Mouse (Mus musculus) limb, embryonic 11.5 days (tissue): ENCODE data around the gene Tnfaip2. TPM values are rescaled to one million over a fixed set of nuclear protein-coding genes. Genes with fewer than 3 reads are reported as not detected.

Experiments used
- ATAC-seq: fragments of 200-750 bp; cut with Nextera tagmentation; 2 replicates; pipeline ENCODE4 v1.8.0; 2017; ENCODE audit warnings: low read depth; ENCODE audit not compliant: insufficient number of reproducible peaks, low FRiP score, low TSS enrichment
- DNase-seq: peaks from one replicate; pipeline ENCODE4 v3.0.0-alpha.2; 2015; ENCODE audit warnings: low spot score
- H3K27ac ChIP-seq: fragments of 300-500 bp; sonication (generic); replicated peaks from 2 replicates; pipeline ENCODE4 v1.5.1; 2014; ENCODE audit warnings: low read depth, mild to moderate bottlenecking, low read length
- H3K27me3 ChIP-seq: fragments of 300-500 bp; sonication (generic); 2 replicates; pipeline ENCODE4 v1.6.1; 2014; ENCODE audit warnings: mild to moderate bottlenecking, low read length, mixed read lengths; ENCODE audit not compliant: control insufficient read depth, insufficient read depth
- H3K36me3 ChIP-seq: fragments of 300-500 bp; sonication (generic); 2 replicates; pipeline ENCODE4 v1.6.1; 2014; ENCODE audit warnings: mild to moderate bottlenecking, low read length, moderate library complexity, mixed read lengths; ENCODE audit not compliant: control insufficient read depth, insufficient read depth
- H3K4me1 ChIP-seq: fragments of 300-500 bp; sonication (generic); 2 replicates; pipeline ENCODE4 v1.6.1; 2014; ENCODE audit warnings: low read length, mixed read lengths; ENCODE audit not compliant: control insufficient read depth, insufficient read depth
- H3K4me2 ChIP-seq: fragments of 300-500 bp; sonication (generic); 2 replicates; pipeline ENCODE4 v1.6.1; 2014; ENCODE audit warnings: low read depth, mild to moderate bottlenecking, moderate library complexity; ENCODE audit not compliant: severe bottlenecking
- H3K4me3 ChIP-seq: fragments of 300-500 bp; sonication (generic); 2 replicates; pipeline ENCODE4 v1.5.1; 2014; ENCODE audit warnings: low read depth, low read length
- H3K9ac ChIP-seq: fragments of 300-500 bp; sonication (generic); 2 replicates; pipeline ENCODE4 v1.6.1; 2014; ENCODE audit warnings: mild to moderate bottlenecking, low read length
- H3K9me3 ChIP-seq: fragments of 300-500 bp; sonication (generic); 2 replicates; pipeline ENCODE4 v1.6.1; 2016; ENCODE audit warnings: low read length; ENCODE audit not compliant: control insufficient read depth
- WGBS: fragments of 180-500 bp; shearing (Covaris S2); extraction: QIAGEN DNeasy Blood & Tissue Kit; methylation state at CpG from one replicate; pipeline ENCODE4 v1.1.7; 2014; 5-methylcytosine and 5-hydroxymethylcytosine counted together
- polyA plus RNA-seq: library from polyadenylated mRNA; unstranded; fragments of >200 nt; fragmentation: Nextera tagmentation; extraction: Ambion mirVana; gene quantifications from 2 replicates; pipeline ENCODE4 v1.2.1, GENCODE M21; 2014

The Tnfaip2 gene
- polyA plus RNA-seq, 1 experiment from 2014 or later = 3.1 TPM

DNA sequence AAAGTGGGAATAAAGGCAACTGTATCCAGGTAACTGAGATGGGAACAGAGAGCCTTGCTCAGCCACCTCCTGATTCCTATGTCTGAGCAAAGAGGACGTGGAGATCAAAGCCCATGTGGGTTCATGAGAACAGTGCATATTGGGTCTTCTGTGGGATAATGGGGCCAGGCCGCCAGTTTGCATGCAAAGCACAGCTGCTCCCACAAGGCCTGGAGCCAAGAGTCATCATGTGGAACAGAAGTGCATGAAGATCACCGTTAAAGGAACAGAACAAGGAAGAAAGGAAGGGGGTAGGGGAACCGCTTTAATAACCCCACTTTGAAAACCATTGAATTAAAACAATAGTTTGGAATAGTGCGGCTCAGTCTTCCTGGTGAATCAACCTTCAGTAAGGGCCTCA is 30.6 kb downstream of the Tnfaip2 start:
- H3K27me3 ChIP-seq = no peaks in the 10 kb centered on the region
- no peak for DNase-seq
- H3K27ac ChIP-seq = no peak overlapping the region
- H3K36me3 ChIP-seq = no peaks in the 10 kb centered on the region
- no peak overlapping the region for H3K9ac ChIP-seq
- H3K4me1 ChIP-seq = 0 out of 2 replicates have a peak, but pooled peaks cover 3% of the 10 kb centered on the region
- H3K4me3 ChIP-seq = no peak overlapping the region
- ATAC-seq = no peak
- 83% methylated on average over 5 of the region's 5 CpGs for WGBS
- H3K9me3 ChIP-seq = no peaks in the 10 kb centered on the region
- H3K4me2 ChIP-seq = no peak overlapping the region

DNA sequence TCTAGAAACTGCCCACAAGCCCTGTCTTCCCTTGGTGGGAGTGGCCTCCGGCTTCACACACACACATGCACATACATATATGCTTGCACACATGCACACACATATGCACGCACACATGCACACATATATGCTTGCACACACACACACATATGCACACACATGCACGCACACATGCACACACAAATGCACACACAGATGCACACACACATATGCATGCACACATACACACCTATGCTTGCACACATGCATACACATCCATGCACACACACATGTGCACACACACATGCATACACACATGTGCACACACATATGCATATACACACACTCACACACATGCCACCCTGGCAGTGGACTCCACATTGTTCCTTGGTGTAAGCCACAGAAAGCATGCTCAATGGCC is 32.1 kb downstream of the Tnfaip2 start:
- no peak for DNase-seq
- Histone ChIP-seq H3K9ac (no peak overlapping the region), H3K4me1 (peaks cover 3% of the 10 kb centered on the region; the same call in 1 of the 2 replicates), H3K27ac (no peak overlapping the region), H3K4me3 (no peak overlapping the region), H3K27me3 (no peaks in the 10 kb centered on the region), H3K9me3 (no peaks in the 10 kb centered on the region), H3K36me3 (no peaks in the 10 kb centered on the region), H3K4me2 (no peak overlapping the region)
- 92% methylated on average over 3 of the region's 3 CpGs for WGBS
- ATAC-seq = no peak

DNA sequence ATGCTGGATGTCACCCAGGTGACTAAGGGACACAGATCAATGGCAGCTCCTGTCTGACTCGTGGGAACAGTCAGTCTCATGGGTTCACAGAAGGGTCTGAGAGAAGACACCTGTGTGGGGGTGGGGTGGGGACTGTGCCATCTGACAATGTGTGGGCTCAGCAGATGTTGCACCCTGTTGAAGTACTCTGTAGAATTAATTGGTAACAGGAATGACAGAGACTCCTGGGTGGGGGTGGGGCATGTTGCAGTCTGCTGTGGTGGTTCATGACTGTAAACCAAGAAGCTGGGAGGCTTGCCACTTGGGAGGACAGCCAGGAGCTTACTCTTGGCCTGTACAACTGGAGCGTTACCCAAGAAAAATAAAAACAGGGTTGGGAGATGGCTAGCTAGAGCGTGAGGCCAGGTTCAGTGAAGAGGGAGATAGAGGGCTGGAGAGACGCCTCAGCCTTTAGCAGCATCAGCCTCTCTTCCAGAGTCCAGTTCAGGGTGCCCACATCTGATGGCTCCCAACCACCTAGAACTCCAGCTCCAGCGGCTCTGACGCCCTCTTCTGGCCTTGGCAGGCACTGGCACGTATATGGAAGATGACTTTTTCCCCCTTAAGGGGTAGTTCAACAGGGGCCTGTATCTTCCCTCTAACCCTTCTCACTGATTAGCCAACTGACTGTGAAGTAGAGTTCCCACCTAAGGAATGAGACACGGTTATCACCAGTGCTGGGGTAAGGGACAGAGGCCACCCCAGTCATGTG is 32.8 kb downstream of the Tnfaip2 start:
- no peak overlapping the region for H3K4me2 ChIP-seq
- DNase-seq (no peak), ATAC-seq (no peak)
- no peaks in the 10 kb centered on the region for H3K9me3 ChIP-seq
- no peaks in the 10 kb centered on the region for H3K36me3 ChIP-seq
- no peak overlapping the region for H3K27ac ChIP-seq
- H3K4me3 ChIP-seq = no peak overlapping the region
- no peak overlapping the region for H3K9ac ChIP-seq
- H3K4me1 ChIP-seq = peaks cover 3% of the 10 kb centered on the region; the same call in 1 of the 2 replicates
- WGBS = 52% methylated on average over 8 of the region's 8 CpGs
- H3K27me3 ChIP-seq = no peaks in the 10 kb centered on the region

DNA sequence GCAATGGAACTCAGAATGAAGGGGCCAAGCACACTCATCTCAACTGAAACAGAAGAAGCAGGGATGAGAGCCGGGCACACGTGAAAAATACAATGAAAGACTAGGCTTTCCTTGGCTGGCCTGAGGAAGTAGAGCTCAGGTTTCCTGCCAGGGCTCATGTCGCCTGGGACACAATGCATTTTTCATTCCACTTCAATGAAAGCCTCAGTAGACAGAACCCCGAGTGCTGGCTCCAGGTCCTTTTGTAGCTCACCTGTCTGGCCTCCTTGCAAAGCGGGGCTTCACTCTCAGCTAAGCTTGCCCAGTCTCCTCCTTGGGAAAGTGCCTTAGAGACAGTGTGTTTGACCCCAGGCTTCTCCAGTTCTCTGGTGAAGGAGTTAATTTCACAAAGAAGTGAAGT is 36.7 kb downstream of the Tnfaip2 start:
- Histone ChIP-seq H3K27ac (no peak overlapping the region), H3K36me3 (no peaks in the 10 kb centered on the region), H3K9ac (no peak overlapping the region), H3K9me3 (no peaks in the 10 kb centered on the region), H3K27me3 (no peaks in the 10 kb centered on the region; the same call in 1 of the 2 replicates), H3K4me3 (no peak overlapping the region), H3K4me1 (peaks cover 3% of the 10 kb centered on the region; the same call in 1 of the 2 replicates), H3K4me2 (no peak overlapping the region)
- ATAC-seq (no peak), DNase-seq (no peak)
- 59% methylated on average over 5 of the region's 5 CpGs for WGBS

DNA sequence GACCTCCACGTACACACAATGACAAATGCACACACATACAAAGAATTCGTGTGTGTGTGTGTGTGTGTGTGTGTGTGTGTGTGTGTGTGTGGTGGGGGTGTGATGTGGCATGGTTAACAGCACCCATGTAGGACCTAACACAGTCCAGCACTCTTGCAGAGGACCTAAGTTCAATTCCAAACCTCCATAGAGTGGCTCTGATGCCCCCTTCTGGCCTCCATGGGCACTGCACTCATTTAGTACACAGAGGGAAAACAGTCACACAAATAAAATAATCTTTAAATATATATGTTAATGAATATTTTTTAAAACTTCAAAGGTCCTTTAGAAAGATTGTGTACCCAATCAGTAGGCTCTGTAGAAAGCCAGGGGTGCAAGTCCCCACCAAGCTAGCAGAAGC is 37.6 kb downstream of the Tnfaip2 start:
- H3K27me3 ChIP-seq = peaks cover 7% of the 10 kb centered on the region; the same call in 1 of the 2 replicates
- DNase-seq = peak; percentile 49
- no peak overlapping the region for H3K9ac ChIP-seq
- H3K27ac ChIP-seq = no peak overlapping the region
- H3K9me3 ChIP-seq = no peaks in the 10 kb centered on the region
- no peak overlapping the region for H3K4me3 ChIP-seq
- H3K4me2 ChIP-seq = no peak overlapping the region
- ATAC-seq = no peak
- WGBS = 67% methylated on average over 2 of the region's 2 CpGs
- no peaks in the 10 kb centered on the region for H3K36me3 ChIP-seq
- H3K4me1 ChIP-seq = peaks cover 1% of the 10 kb centered on the region; the same call in 1 of the 2 replicates

DNA sequence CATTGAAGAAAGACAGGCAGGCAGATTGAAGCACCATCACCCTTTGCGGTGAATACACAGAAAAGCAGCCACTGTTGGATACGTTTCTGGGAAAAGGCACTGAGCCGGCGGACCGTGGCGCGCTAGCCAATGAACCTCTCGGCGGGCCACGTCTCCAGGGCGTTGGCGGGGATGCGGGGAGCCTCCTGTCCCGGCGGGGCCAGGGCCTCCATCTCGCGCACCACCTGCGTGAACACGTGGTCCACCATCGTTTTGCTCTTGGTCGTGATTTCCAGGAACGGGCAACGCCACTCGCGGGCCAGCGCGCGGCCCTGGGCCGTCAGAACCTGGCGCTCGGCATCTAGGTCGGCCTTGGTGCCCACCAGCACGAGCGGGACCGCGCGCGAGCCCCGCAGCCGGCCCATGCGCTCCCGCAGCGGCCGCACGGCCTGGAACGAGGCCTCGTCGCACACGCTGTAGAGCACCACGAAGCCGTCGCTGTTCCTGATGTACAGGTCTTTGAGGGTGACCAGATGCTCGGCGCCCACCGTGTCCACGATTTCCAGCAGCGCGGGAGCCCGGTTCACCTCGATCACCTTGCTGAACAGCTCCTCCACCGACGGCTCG is 42.9 kb downstream of the Tnfaip2 start:
- peaks cover 20% of the 10 kb centered on the region for H3K27me3 ChIP-seq
- H3K4me1 ChIP-seq = peaks cover 9% of the 10 kb centered on the region; the same call in 1 of the 2 replicates
- no peaks in the 10 kb centered on the region for H3K9me3 ChIP-seq
- peak overlapping the region; percentile 53 for H3K4me3 ChIP-seq
- WGBS = 1% methylated on average over 63 of the region's 63 CpGs
- DNase-seq (peak; percentile 58), ATAC-seq (no peak)
- peak overlapping the region; percentile 63 for H3K9ac ChIP-seq
- no peaks in the 10 kb centered on the region for H3K36me3 ChIP-seq
- peak overlapping the region; percentile 83 for H3K4me2 ChIP-seq
- no peak overlapping the region for H3K27ac ChIP-seq

DNA sequence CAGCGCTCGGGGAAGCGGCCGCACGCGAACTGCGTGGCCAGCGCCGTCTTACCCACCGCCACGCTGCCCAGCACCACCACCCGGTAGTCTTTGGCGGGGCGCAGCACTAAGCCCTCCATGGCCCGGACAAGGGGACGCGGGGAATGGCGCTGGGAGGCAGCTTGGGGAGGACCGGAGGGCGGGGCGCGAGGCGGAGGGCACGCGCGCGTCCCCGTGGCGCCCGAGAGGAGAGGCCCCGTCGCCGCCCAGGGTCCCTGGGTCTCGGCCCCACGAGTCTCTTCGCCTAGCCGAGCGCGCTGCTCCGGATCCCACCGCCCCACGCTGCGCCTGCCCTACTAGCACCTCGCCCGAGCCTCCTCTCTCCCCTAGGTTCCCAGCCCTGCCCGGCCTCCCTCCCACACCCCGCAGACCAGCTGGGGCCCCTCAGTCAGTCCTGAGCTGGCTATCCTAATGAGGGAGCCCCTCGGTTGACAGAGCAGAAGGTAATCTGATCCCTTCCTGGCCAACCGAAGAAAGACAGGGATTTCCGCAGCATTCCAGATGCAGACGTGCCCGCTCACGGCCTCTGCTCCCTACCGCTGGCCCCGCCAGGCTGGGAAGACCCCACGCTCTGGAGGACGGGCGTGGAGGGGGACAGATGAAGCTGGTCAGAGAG is 43.5 kb downstream of the Tnfaip2 start, which contains the start of gene Gm266:
Gene Gm266, minus strand, starts transcription at position 172 of the 655 bp plus-strand sequence.
- peak within 1 kb of the TSS; percentile 47; the same call in 1 of the 2 replicates for H3K27ac ChIP-seq

DNA sequence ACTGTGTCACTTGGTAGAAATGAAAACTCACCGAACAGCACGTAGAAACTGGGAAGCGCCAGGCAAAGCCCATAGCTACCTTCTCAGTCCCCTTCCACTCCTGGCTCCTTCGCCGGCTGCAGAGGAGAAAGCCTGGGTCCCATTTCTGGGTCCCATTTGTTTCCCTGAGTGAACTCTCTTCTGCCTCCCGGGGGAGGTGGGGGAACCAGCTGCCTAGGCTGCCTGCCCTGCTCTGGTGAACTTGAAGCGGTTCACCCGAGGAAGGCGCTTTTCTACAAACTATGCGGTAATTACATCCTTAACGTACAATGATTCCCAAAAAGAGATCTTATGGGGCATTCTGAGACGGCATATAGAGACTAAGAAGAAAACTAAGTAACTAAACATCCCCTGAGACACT is 44.2 kb downstream of the Tnfaip2 start:
- WGBS = 5% methylated on average over 12 of the region's 12 CpGs
- DNase-seq = peak; percentile 54
- peak overlapping the region; percentile 63 for H3K9ac ChIP-seq

More for the DNA sequence above, 43.5 kb downstream of the Tnfaip2 start, which contains the start of gene Gm266:
- Histone ChIP-seq H3K9ac (peak within 1 kb of the TSS; percentile 63), H3K4me1 (peaks cover 9% of the 10 kb centered on the region; the same call in 1 of the 2 replicates), H3K27me3 (peaks cover 20% of the 10 kb centered on the region), H3K4me2 (peak within 1 kb of the TSS; percentile 83), H3K9me3 (no peaks in the 10 kb centered on the region), H3K4me3 (peak within 1 kb of the TSS; percentile 53), H3K36me3 (no peaks in the 10 kb centered on the region)
- ATAC-seq (peak; percentile 90), DNase-seq (peak; percentile 82)
- under 1% methylated on average over 54 of the region's 58 CpGs for WGBS

More for the DNA sequence above, 44.2 kb downstream of the Tnfaip2 start:
- peaks cover 20% of the 10 kb centered on the region for H3K27me3 ChIP-seq
- no peaks in the 10 kb centered on the region for H3K9me3 ChIP-seq
- peaks cover 9% of the 10 kb centered on the region; the same call in 1 of the 2 replicates for H3K4me1 ChIP-seq
- peak overlapping the region; percentile 53 for H3K4me3 ChIP-seq
- no peak for ATAC-seq
- H3K36me3 ChIP-seq = no peaks in the 10 kb centered on the region
- no peak overlapping the region; the same call in 1 of the 2 replicates for H3K27ac ChIP-seq
- H3K4me2 ChIP-seq = peak overlapping the region; percentile 83
